Mouse (Mus musculus) adrenal gland, adult (tissue): Measurements from ENCODE around the gene Ntn5.
A peak's percentile ranks its signal among the peaks of the same experiment; 100 is the strongest.

ENCODE experiments used
- DNase-seq, 2 experiments: peaks; one replicate each; pipeline ENCODE4 v3.0.0; 2022 to 2023; ENCODE audit warnings: low spot score in 1 of 2; ENCODE audit not compliant: inconsistent age in 2 of 2

The Ntn5 gene

DNA sequence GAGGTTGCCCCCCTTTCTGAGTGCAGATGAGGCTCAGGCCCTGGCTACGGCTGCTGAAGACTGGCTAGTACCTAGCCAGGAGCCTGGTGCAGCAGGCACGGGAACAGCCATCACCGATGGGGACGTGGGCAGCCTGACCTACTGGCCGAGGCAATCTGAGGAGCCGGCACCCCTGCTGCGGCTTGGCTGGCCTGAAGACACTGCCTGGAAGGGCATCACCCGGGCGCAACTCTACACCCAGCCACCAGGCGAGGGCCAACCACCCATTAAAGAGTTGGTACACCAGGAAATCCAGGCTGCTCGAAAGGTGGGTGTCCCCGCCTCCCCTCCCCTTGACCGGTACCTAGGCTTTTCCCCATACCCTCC is 38.5 kb downstream of the Ntn5 start:
- DNase-seq, result peak in 1 of 2 experiments; percentile 21

DNA sequence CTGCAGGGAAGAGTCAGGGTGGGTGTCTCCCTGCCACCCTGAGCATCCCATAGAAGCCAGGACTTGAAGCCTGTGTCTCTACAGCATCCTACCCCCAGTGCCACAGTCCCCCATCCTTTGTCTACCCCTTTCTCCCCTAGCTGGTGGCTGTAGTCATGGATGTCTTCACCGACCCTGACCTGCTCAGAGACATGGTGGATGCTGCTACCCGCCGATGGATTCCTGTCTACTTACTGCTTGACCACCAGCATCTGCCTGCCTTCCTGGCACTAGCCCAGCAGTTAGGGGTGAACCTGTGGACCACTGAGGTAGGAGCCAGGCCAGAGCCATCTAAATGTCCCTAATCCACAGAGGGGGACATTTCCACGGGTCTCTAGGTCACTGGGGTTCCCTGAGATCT is 39.5 kb downstream of the Ntn5 start:
- peak in 1 of 2 experiments; percentile 12 for DNase-seq

DNA sequence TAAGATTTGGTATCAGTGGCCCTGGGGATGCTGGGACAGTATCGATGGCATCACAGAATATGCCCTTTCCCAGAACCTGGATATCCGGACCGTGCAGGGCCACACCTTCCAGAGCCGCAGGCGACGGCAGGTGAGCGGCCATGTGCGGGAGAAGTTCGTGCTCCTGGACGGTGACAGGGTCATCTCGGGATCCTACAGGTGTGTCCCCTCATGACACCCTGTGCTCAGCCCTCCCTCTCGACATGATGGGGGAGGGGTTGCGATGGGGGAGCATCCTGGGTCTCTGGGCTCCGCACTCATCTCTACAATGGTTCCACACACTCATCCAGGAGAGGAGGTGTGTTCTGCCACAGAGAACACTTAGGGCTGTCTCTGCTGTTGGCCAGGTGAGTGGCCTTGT is 40.0 kb downstream of the Ntn5 start:
- DNase-seq, result peak in 1 of 2 experiments; percentile 20

DNA sequence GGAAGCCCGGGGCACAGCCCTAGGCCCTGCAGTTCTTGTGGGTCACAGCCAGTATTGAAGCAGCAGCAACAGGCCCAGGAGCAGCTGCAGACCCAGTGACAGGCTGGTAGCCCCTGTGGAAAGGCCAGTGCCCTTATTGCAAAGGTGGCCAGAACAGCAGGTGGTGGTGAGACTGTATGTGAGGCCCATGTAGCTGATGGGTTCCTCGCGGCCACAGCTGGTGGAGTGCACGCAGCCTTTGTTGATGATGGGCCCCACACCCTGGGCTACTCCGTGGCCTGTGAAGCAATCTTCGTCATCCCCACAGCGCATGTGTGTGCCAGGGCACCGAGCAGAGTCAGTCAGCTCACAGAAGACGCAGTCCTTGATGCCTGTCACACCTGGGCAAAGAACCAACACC is 41.3 kb downstream of the Ntn5 start:
- DNase-seq, result no peak

DNA sequence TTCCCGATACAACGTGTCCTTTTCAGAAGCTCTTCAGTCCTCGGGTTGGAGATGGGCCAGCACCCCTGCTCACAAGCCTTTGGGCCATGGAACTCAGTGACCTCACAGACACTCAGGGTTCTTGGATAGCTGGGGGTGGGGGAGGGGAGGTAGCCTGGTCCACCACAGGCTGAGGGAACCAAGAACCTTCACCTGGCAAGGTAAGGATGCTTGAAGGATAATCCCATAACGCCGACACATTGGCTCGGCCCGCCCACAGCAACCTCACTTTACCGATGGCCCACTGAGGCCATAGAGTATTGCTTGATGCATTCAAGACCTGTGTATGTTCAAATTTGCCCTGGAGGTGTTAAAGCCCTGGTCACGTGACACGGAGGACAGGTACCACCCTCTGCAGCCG is 41.9 kb downstream of the Ntn5 start, which contains the start of gene Spaca4:
Spaca4 (minus strand) TSS at position 101 of the 400 bp plus-strand sequence.
- no peak for DNase-seq

DNA sequence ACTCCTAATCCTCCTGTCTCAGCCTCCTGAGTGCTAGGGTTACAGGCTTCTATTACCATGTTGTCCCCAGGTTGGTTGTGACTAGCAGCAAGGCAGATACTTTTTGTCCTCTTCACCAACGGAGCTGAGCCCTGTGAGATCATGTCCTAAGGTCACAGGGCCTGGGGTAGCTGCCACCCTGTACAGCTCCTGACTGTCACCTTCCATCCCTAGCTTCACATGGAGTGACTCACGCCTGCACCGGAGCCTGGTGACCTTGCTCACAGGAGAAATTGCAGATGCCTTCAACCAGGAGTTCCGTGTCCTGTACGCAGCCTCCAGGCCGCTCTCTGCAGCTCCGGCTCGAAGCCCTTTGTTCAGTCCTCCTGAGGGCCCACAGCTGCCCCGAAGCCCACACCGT is 42.6 kb downstream of the Ntn5 start:
- peak; percentile 78 to 83 for DNase-seq

DNA sequence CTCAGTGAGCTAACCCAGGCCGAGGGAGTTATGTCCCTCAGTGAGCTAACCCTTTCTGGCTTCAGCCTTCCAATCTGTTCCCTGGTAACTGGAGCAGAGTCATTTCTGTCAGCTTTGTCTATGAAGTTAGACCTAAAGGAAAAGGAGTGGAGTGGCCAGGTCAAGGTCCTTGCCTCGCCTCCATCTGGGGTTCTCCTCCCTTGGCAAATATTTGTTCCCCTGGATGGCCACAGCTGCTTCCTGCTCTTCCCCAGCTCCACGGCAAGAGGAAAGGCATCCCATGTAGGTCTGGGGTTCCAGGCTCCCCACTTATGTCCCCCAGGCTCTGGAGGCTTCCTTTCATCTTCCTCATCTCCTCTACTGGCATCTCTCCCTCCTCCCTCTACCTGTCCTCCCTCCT is 43.8 kb downstream of the Ntn5 start:
- DNase-seq, result peak; percentile 4 to 21

DNA sequence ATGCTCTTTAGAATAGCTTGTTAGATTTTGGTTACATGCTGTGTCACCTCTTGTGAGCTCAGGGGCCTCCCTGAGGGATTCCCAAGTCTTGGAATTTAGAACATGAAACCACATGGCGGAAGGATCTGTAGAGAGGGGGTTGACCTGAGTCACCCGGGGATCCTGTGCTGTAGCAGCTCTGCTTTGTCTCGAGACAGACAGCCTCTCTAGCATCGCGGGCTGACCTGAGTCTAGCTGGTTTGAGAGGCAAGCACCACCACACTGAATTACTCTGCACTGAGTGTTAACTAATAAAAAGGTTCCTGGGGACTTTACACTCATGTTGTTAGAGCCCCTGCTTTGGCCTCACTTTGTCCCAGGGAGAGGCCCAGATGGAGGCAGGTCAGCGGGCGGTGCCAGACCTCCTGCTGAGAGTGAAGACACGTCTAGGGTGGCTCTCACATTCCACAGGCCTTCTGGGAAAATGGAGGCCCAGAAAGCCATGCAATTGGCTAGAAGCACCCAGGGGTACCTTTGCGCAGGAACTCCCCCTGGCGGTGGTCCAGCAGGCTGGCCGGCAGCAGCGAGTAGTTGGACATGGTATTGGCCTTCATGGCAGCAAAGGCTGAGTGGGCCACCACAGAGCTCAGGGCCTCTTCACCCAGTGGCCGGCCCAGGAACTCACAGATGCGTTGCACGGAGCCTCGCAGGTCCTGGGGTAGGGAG is 47.1 kb downstream of the Ntn5 start:
- peak; percentile 55 to 75 for DNase-seq

DNA sequence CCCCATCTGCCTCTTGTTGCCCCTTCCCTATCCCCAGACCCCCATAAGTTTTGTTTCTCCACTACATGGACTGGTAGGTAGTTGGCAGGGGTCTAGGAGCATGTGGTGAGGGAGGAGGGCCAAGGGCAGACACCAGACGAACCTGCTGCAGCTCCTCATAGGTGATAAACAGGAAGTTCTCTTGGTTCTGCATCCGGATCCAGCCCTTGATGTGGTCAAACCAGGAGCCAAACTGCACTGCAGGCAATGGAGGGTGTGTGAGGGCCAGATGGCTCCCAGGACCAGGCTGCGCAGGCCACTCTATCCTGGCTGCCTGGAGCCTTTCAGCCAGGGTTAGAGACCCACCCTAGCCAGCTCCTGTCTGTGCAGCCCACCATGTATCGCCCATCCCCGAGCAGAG is 49.7 kb downstream of the Ntn5 start:
- no peak for DNase-seq

DNA sequence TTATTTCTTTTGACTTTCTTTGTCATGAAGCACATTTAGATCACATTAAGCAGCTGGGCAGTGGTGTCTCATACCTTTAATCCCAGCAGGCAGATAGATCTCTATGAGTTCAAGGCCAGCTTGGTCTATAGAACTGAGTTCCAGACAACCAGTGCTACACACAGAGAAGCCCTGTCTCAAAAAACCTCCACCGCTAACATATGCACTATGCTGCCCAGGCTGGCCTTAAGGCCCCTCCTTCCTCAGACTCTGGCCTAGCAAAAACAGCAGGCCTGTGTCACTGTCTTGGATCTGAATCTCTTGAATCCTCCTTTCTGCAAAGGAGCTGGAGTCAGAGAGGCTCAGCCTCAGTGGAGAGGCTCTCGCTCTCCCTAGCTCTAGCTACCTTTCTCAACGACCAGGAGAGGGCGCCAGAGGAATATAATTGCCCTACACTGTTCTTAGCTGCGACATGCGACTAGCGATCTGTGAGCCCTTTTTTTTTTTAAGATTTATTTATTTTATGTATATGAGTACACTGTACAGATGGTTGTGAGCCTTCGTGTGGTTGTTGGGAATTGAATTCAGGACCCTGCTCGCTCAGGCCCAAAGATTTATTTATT is 55.4 kb downstream of the Ntn5 start:
- DNase-seq, result peak; percentile 82 to 94

DNA sequence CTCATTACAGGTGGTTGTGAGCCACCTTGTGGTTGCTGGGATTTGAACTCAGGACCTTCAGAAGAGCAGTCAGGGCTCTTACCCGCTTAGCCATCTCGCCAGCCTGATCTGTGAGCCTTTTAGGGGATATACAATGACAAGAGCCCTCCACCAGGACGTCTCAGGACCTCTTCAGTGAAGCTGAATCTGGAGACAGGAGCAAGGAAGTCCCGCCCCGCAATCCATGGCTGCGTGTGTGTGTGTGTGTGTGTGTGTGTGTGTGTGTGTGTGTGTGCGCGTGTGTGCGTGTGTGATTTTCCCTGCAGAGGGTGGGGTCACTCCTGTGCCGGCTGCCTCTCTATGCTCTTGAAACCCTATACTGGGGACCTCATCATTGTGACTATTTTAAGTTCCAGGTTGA is 56.0 kb downstream of the Ntn5 start:
- DNase-seq, result no peak

DNA sequence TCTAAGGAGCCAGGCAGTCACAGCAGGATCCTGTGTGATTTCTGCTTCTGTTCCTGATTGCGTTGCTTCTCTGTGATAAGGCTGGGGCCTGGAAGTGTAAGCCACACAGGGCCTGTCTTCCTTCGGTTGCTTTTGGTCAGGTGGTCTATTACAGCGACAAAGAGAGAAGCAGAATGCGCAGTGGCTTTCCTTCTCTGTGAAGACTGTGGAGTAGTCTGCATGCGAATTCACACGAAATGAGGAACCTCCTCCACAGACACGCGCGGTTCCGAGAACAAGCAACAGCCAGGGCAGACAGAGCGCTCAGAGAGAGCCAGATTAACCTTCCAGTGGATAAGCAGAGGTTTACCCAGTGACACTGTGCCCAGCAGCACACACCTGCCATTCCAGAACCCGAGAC is 57.5 kb downstream of the Ntn5 start:
- DNase-seq, result no peak

DNA sequence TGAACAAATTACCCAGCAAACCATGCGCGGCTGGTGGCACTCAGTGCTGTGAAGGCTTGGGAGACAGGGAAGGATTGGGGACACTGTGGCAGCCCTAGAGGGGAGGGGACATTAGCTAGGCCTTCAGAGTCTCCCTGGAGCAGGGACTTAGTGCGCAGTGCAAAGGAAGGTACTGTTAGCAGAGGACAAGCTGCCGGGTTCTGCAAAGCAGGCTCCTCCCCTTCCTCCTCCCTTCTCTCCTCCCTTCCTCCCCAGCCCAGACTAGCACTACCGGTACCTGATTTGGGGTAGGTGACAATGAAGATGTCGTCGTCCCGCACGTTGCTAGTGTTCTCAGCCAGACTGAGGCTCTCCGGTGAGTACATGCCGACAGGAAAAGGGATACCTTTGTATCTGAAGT is 58.0 kb downstream of the Ntn5 start:
- no peak for DNase-seq

DNA sequence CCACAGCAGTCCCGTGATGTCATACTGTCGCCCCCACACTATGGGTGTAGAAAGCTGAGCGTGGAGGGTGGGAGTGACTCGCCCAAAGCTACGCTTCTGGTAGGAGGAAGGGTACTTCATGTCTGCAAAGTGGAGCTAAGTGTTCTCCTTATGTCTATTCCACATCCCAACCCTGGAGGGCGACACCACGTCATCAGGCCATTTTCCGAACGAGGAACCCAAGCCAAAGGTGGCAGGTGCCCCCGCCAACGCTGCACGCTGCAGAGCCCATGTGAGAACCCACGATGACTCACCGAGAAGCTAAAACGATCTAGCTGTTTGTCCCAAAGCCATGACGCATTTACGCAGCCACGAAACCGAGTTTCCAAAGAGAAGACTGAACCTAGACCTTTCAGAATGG is 58.5 kb downstream of the Ntn5 start:
- peak; percentile 69 to 72 for DNase-seq
